Mouse (Mus musculus): ENCODE results near the gene Ccnyl1. TPM values are rescaled to one million over a fixed set of nuclear protein-coding genes. Genes with fewer than 3 reads are reported as not detected.

Gene Ccnyl1
- 4.1 TPM for polyA plus RNA-seq (2017; shearing (Covaris generic))

GRCm38 (mm10) chr1:64690213-64691013 lies at the start of gene Ccnyl1:
TSS of gene Ccnyl1 (plus strand) at chr1:64690455.

GRCm38 (mm10) chr1:64737502-64738179 lies 47.4 kb downstream of the Ccnyl1 start, which contains the start of gene Fzd5:
TSS of gene Fzd5 (minus strand) at chr1:64737751.

Other genes starting within 250 kb of the Ccnyl1 start
- gene Creb1, start 157.8 kb upstream of the Ccnyl1 start, polyA plus RNA-seq (2017; shearing (Covaris generic)): 70.8 TPM
- gene Mettl21a, start 73.2 kb upstream of the Ccnyl1 start, polyA plus RNA-seq (2017; shearing (Covaris generic)): 24.1 TPM
- 0.28 TPM for gene Fzd5, start 47.3 kb downstream of the Ccnyl1 start, polyA plus RNA-seq (2017; shearing (Covaris generic))

Data from CD4-positive, CD25-positive, alpha-beta regulatory T cell (primary cell).